Mouse (Mus musculus) left cerebral cortex, adult 9 months (tissue): ENCODE data around the gene Nudt6.

ENCODE experiments used
- DNase-seq, 2 experiments: peaks; one replicate each; pipeline ENCODE4 v3.0.0; 2022; ENCODE audit warnings: low spot score in 2 of 2

Gene Nudt6

DNA sequence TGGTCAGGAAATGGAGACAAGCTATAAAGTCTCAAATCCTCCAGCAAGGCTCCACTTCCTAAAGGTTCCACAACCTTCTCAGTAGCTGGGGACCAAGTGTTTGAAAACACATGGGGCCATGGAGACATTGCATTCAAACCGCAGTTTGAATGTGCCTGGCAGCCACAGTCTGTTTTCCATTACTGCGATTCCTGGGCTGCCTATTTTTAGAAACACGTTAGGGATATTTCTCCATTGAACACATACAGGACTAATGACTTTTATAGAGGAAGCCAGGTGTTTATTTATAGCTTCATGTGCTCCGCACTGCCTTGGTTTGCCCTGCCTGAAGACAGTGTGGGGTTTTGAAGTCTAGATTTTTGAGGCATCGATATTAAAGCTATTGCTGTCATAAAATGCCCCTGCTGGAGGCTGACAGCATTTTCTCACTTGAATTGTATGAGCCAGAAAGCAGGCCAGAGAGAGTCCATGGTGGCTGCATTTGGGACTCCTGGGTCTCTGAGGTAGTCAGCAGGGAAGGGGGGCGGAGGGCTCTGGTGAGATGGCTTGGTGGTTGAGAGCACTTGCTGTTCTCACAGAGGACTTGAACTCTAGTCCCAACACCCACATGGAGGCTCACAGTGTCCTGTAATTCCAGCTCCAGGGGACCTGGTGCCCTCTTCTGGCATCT, 36.8 kb downstream of the Nudt6 start:
- DNase-seq, result no peak

DNA sequence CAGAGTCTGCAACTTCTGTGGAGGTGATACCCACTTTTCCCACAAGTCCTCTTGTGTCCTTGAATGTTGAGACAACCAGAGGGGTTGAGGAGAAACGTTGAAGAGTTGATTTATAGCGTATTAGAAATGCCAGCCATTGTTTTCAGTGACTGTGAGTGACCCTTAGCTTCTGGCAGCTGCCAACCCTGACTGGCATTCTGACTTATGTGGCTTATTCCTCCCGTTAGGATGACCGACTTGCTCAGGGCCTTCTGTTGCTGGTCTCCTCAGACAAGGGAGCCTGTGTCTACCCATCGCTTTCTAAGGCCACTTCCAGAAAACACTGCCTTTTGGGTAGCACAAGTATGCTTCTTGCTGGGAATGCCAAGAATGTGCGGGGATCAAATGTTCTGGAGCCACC, 38.6 kb downstream of the Nudt6 start:
- no peak for DNase-seq

DNA sequence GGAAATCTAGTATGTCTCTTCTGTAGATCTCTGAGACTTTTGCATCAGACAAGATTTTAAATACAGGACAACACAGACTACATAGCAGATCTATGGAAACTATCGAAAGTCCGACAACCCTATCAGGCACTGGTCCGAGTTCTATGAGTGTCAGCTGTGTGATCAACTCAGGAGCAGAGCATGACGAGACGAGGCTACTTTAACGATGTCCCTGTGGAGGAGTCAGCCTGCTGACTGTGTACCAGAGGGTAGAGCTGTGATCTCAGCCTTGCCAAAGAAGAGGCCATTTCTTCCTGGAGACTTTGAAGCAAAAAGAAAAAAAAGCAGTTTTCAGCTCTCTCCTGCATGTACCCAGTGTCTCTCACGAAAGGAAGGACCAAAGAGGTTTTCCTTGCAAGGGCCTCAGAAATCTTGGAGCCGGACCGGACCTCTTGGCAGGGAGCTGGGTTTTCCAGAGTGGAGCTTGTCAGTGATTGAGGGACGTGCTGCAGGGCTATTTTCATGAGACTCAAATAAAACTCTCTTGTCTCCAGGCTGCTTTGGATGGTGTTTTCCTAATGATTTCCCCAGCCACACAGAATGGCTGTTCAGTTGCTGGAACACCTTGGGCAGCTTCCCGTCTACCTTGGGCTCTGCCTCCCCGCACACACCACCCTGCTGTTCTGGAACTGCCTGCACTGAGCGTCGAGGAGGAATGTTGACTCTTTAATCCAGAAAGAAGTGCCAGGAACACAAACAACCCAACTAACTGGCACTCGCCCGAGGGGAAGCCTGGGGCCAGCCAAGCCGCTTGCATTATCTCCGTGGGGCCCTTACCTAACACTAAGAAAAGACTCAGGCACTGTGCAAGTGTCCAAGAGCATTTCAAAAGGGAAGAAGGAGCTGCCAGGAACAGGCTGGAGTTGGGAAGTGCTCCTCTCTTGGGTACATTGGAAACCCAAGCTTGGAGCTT, 39.8 kb downstream of the Nudt6 start:
- peak in 1 of 2 experiments; percentile 6 for DNase-seq

GRCm38 (mm10) chr3:37379201-37379600, 40.8 kb downstream of the Nudt6 start:
- no peak for DNase-seq

DNA sequence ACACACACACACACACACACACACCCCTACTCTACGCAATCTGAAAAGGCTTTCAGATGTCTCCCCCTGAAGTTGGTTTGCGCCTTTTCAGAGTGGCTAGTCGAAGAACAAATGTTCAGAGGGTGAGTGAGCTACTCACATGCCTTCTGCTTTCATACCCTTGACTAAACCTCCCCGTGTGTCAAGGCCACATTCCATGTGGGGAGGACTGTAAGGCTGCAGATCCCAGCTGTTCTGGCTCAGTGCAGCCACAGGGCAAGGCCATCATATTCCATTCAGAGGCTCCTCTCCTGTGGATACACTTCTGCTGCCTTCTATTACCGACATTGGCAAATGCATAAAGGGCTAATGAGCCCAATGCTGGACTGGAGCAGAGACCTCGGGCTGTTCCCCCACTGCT, 41.6 kb downstream of the Nudt6 start:
- no peak for DNase-seq

GRCm38 (mm10) chr3:37377926-37378325, 42.1 kb downstream of the Nudt6 start:
- DNase-seq, result no peak

DNA sequence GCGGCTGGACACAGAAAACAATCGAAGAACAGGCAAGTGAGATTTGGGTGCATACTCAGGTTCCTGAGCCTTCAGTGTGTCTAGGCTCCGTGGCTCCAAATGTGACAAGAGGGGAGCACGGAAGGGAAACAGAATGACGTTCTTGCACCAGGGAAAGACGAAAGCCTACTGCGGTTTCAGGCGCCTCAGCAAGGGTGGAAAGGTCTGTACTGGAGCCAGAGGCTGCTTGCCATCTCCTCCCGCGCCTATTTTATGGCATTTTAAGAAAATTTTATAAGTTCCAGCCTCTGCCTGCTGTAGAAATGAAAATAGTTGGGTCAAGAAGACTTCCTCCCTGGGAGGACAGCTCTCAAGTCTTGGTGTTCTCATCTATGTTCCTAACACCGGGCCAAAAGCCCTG, 46.3 kb downstream of the Nudt6 start:
- DNase-seq, result no peak

DNA sequence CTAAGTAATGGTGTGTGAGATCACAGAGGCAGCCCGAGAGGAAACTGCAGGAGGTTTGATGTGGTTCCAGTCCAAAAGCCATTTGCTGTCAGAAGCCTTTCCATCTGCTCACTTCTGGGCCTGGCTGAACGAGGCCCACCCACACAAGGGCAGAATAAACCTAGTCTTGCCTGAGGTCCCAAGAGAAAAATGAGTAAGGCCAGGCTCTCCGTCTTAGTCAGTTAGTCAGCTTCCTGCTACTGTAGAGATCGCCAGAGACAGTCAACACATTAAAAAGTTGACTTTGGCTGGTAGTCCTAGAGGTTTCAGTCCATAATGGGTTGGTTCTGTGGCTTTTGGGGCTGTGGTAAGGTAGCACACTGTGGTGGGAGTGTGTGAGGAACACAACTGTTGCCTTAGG, 49.6 kb downstream of the Nudt6 start:
- DNase-seq, result no peak

- DNase-seq, result no peak
Observed at GRCm38 (mm10) chr3:37366381-37367053, 53.5 kb downstream of the Nudt6 start.

DNA sequence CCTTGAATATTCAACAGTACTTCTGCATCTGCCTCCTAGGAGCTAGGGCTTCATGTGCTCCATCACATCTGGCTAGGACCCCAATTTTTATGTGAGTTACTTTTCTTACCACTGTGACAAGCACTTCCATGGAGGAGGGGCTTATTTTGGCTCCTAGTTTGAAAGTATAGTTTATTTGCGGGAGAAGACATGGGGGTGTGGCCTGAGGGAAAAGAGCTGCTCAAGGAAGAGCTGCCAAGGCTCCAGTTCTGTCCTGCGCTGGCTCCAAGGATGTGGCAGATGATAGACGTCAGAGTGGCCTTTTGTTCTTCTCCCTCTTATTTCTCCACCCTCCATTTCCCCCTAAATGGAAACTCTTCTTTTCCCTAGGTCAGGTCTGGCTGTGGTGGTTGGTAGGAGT, 54.0 kb downstream of the Nudt6 start:
- DNase-seq, result no peak

- no peak for DNase-seq
Observed at GRCm38 (mm10) chr3:37365144-37365543, 54.9 kb downstream of the Nudt6 start.

DNA sequence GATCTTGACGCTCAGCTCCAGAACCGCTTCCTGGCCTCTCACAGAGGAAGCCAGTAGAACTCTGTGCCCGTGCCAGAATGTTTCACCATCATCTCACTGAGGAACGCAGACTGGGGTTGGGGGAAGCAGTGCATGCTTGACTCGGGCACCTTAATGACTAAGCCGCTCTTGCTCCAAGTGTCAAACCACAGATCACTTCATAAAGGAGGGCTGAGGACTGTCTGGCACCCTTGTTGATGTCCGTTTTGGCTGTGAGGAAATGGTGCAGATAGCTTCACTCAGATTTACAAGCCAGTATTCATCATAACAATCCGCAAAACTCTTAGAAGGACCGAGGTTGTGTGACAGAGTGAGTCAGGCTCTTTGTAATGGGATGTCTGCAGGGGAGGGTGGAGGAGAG, 59.3 kb downstream of the Nudt6 start:
- DNase-seq, result no peak
